Mouse (Mus musculus): ENCODE measurements around the gene Defb35. TPM values are rescaled to one million over a fixed set of nuclear protein-coding genes. Genes with fewer than 3 reads are reported as not detected.
"Not testable (repeated sequence)": the region's sequence is repeated elsewhere in the genome, so short reads cannot be mapped to it uniquely, and the experiment has no call there.

The Defb35 gene
- total RNA-seq (2015; ENCODE audit: low replicate concordance): not detected in 2 replicates
- total RNA-seq (2017; ENCODE audit: low replicate concordance): not detected in 2 replicates

- not testable (repeated sequence) for ATAC-seq (replicated peaks; ENCODE audit: low FRiP score, poor library complexity, severe bottlenecking)
Observed at GRCm38 (mm10) chr8:21938052-21938451, at the start of gene Defb35. Defb35 (plus strand) TSS chr8:21938352.

- ATAC-seq (replicated peaks; ENCODE audit: low FRiP score, poor library complexity, severe bottlenecking): not testable (repeated sequence)
Observed at GRCm38 (mm10) chr8:21906290-21906689, 31.9 kb upstream of the Defb35 start, which contains the start of gene Defb11. Defb11 (minus strand) TSS chr8:21906412.

- ATAC-seq (replicated peaks; ENCODE audit: low FRiP score, poor library complexity, severe bottlenecking): no peak
Observed at GRCm38 (mm10) chr8:21911931-21912330, 26.2 kb upstream of the Defb35 start.

GRCm38 (mm10) chr8:21912554-21912953, 25.6 kb upstream of the Defb35 start:
- ATAC-seq (replicated peaks; ENCODE audit: low FRiP score, poor library complexity, severe bottlenecking): no peak

- ATAC-seq (replicated peaks; ENCODE audit: low FRiP score, poor library complexity, severe bottlenecking): no peak
Observed at GRCm38 (mm10) chr8:21915625-21916024, 22.5 kb upstream of the Defb35 start.

GRCm38 (mm10) chr8:21930754-21931153, 7.4 kb upstream of the Defb35 start:
- ATAC-seq (replicated peaks; ENCODE audit: low FRiP score, poor library complexity, severe bottlenecking): not testable (repeated sequence)

GRCm38 (mm10) chr8:21932610-21933009, 5.5 kb upstream of the Defb35 start, which contains the start of gene Defb15:
Defb15 (minus strand) TSS chr8:21932710.
- no peak for ATAC-seq (replicated peaks; ENCODE audit: low FRiP score, poor library complexity, severe bottlenecking)

- no peak for ATAC-seq (replicated peaks; ENCODE audit: low FRiP score, poor library complexity, severe bottlenecking)
Observed at GRCm38 (mm10) chr8:21946462-21946861, 8.3 kb downstream of the Defb35 start, which contains the start of gene Defb13. Defb13 (plus strand) TSS chr8:21946762.

- no peak for ATAC-seq (replicated peaks; ENCODE audit: low FRiP score, poor library complexity, severe bottlenecking)
Observed at GRCm38 (mm10) chr8:21947311-21948017, 9.3 kb downstream of the Defb35 start.

GRCm38 (mm10) chr8:21955321-21955720, 17.2 kb downstream of the Defb35 start:
- no peak for ATAC-seq (replicated peaks; ENCODE audit: low FRiP score, poor library complexity, severe bottlenecking)

- ATAC-seq (replicated peaks; ENCODE audit: low FRiP score, poor library complexity, severe bottlenecking): no peak
Observed at GRCm38 (mm10) chr8:21956336-21956735, 18.2 kb downstream of the Defb35 start.

GRCm38 (mm10) chr8:21958414-21958813, 20.3 kb downstream of the Defb35 start, which contains the start of gene Fam90a1a:
Fam90a1a (plus strand) TSS chr8:21958714.
- ATAC-seq (replicated peaks; ENCODE audit: low FRiP score, poor library complexity, severe bottlenecking): no peak

GRCm38 (mm10) chr8:21966646-21967045, 28.5 kb downstream of the Defb35 start:
- no peak for ATAC-seq (replicated peaks; ENCODE audit: low FRiP score, poor library complexity, severe bottlenecking)

- no peak for ATAC-seq (replicated peaks; ENCODE audit: low FRiP score, poor library complexity, severe bottlenecking)
Observed at GRCm38 (mm10) chr8:21969475-21969874, 31.3 kb downstream of the Defb35 start, which contains the start of gene Ccdc70. Ccdc70 (plus strand) TSS chr8:21969775.

- ATAC-seq (replicated peaks; ENCODE audit: low FRiP score, poor library complexity, severe bottlenecking): no peak
Observed at GRCm38 (mm10) chr8:21978193-21978592, 40.0 kb downstream of the Defb35 start.

- ATAC-seq (replicated peaks; ENCODE audit: low FRiP score, poor library complexity, severe bottlenecking): no peak
Observed at GRCm38 (mm10) chr8:21981664-21982337, 43.6 kb downstream of the Defb35 start.

Other genes with a start within 250 kb of the Defb35 start
- not detected in 2 replicates for gene AY761184, start 234.7 kb upstream of the Defb35 start, total RNA-seq (2015; ENCODE audit: low replicate concordance)
- not detected in 2 replicates for gene AY761184, start 234.7 kb upstream of the Defb35 start, total RNA-seq (2017; ENCODE audit: low replicate concordance)
- gene Defa24, start 203.9 kb upstream of the Defb35 start, total RNA-seq (2015; ENCODE audit: low replicate concordance): not detected in 2 replicates
- gene Defa24, start 203.9 kb upstream of the Defb35 start, total RNA-seq (2017; ENCODE audit: low replicate concordance): not detected in 2 replicates
- gene Defb50, start 114.8 kb upstream of the Defb35 start, total RNA-seq (2015; ENCODE audit: low replicate concordance): not detected in 2 replicates
- not detected in 2 replicates for gene Defb50, start 114.8 kb upstream of the Defb35 start, total RNA-seq (2017; ENCODE audit: low replicate concordance)
- not detected in 2 replicates for gene Defb2, start 98.4 kb upstream of the Defb35 start, total RNA-seq (2015; ENCODE audit: low replicate concordance)
- not detected in 2 replicates for gene Defb2, start 98.4 kb upstream of the Defb35 start, total RNA-seq (2017; ENCODE audit: low replicate concordance)
- gene Defb10, start 79.5 kb upstream of the Defb35 start, total RNA-seq (2015; ENCODE audit: low replicate concordance): not detected in 2 replicates
- not detected in 2 replicates for gene Defb10, start 79.5 kb upstream of the Defb35 start, total RNA-seq (2017; ENCODE audit: low replicate concordance)
- not detected in 2 replicates for gene Defb9, start 52.9 kb upstream of the Defb35 start, total RNA-seq (2015; ENCODE audit: low replicate concordance)
- gene Defb9, start 52.9 kb upstream of the Defb35 start, total RNA-seq (2017; ENCODE audit: low replicate concordance): not detected in 2 replicates
- not detected in 2 replicates for gene Defb11, start 31.9 kb upstream of the Defb35 start, total RNA-seq (2015; ENCODE audit: low replicate concordance)
- not detected in 2 replicates for gene Defb11, start 31.9 kb upstream of the Defb35 start, total RNA-seq (2017; ENCODE audit: low replicate concordance)
- gene Defb15, start 5.6 kb upstream of the Defb35 start, total RNA-seq (2015; ENCODE audit: low replicate concordance): not detected in 2 replicates
- not detected in 2 replicates for gene Defb15, start 5.6 kb upstream of the Defb35 start, total RNA-seq (2017; ENCODE audit: low replicate concordance)
- gene Defb13, start 8.4 kb downstream of the Defb35 start, total RNA-seq (2015; ENCODE audit: low replicate concordance): not detected in 2 replicates
- not detected in 2 replicates for gene Defb13, start 8.4 kb downstream of the Defb35 start, total RNA-seq (2017; ENCODE audit: low replicate concordance)
- not detected in 2 replicates for gene Fam90a1a, start 20.4 kb downstream of the Defb35 start, total RNA-seq (2015; ENCODE audit: low replicate concordance)
- gene Fam90a1a, start 20.4 kb downstream of the Defb35 start, total RNA-seq (2017; ENCODE audit: low replicate concordance): not detected in 2 replicates
- not detected in 2 replicates for gene Ccdc70, start 31.4 kb downstream of the Defb35 start, total RNA-seq (2015; ENCODE audit: low replicate concordance)
- gene Ccdc70, start 31.4 kb downstream of the Defb35 start, total RNA-seq (2017; ENCODE audit: low replicate concordance): not detected in 2 replicates
- gene Atp7b, start 122.0 kb downstream of the Defb35 start, total RNA-seq (2015; ENCODE audit: low replicate concordance): 0.96 and 3.6 TPM in 2 replicates
- gene Atp7b, start 122.0 kb downstream of the Defb35 start, total RNA-seq (2017; ENCODE audit: low replicate concordance): 4.0 and 4.3 TPM in 2 replicates
- 6.9 and 7.1 TPM in 2 replicates for gene Alg11, start 122.4 kb downstream of the Defb35 start, total RNA-seq (2015; ENCODE audit: low replicate concordance)
- 8.9 and 9.0 TPM in 2 replicates for gene Alg11, start 122.4 kb downstream of the Defb35 start, total RNA-seq (2017; ENCODE audit: low replicate concordance)
- not detected in 2 replicates for gene Nek5, start 186.7 kb downstream of the Defb35 start, total RNA-seq (2015; ENCODE audit: low replicate concordance)
- gene Nek5, start 186.7 kb downstream of the Defb35 start, total RNA-seq (2017; ENCODE audit: low replicate concordance): 0.68 TPM in 1 of 2 replicates, not detected in the other
- 4.4 and 7.1 TPM in 2 replicates for gene Nek3, start 228.1 kb downstream of the Defb35 start, total RNA-seq (2015; ENCODE audit: low replicate concordance)
- 5.9 and 7.7 TPM in 2 replicates for gene Nek3, start 228.1 kb downstream of the Defb35 start, total RNA-seq (2017; ENCODE audit: low replicate concordance)
- gene Ckap2, start 247.5 kb downstream of the Defb35 start, total RNA-seq (2015; ENCODE audit: low replicate concordance): 28.0 and 39.6 TPM in 2 replicates
- 34.1 and 40.0 TPM in 2 replicates for gene Ckap2, start 247.5 kb downstream of the Defb35 start, total RNA-seq (2017; ENCODE audit: low replicate concordance)